Mouse (Mus musculus): ENCODE measurements at regions not wholly inside any gene's neighbourhood (a gene's known extent, or its start where the extent isn't known, plus 50 kb on each side); places are given as distances from the start of the nearest gene placed in this dataset.

GRCm38 (mm10) chr6:137931318-137931717 lies 148.4 kb downstream of the Slc15a5 start:
- DNase-seq (ENCODE audit: low read depth, low spot score): no peak

- DNase-seq (ENCODE audit: low read depth, low spot score): peak; percentile 16
Observed at GRCm38 (mm10) chr6:137923364-137923763, 156.4 kb downstream of the Slc15a5 start.

GRCm38 (mm10) chr6:137918156-137918555 lies 161.6 kb downstream of the Slc15a5 start:
- no peak for DNase-seq (ENCODE audit: low read depth, low spot score)

- DNase-seq (ENCODE audit: low read depth, low spot score): no peak
Observed at GRCm38 (mm10) chr6:137907836-137908235, 153.5 kb downstream of the Dera start.
